Mouse (Mus musculus) small intestine, adult 2 months (tissue): ENCODE results near the gene Lgals4. TPM values are rescaled to one million over a fixed set of nuclear protein-coding genes. Genes with fewer than 3 reads are reported as not detected.
A peak's percentile ranks its signal among the peaks of the same experiment; 100 is the strongest.

Experiments
- H3K27ac ChIP-seq: fragments of 200-500 bp; 2 replicates; pipeline ENCODE4 v1.5.1; 2012; ENCODE audit warnings: low read depth, low read length, control low read depth, inconsistent platforms; ENCODE audit not compliant: insufficient read depth
- H3K27me3 ChIP-seq: fragments of 200-500 bp; 2 replicates; pipeline ENCODE4 v1.6.1; 2012; ENCODE audit warnings: mild to moderate bottlenecking, moderate library complexity, low read length, inconsistent platforms; ENCODE audit not compliant: control insufficient read depth, insufficient read depth
- H3K36me3 ChIP-seq: fragments of 200-500 bp; 2 replicates; pipeline ENCODE4 v1.6.1; 2012; ENCODE audit warnings: mild to moderate bottlenecking, low read length, control low read depth, inconsistent platforms; ENCODE audit not compliant: control insufficient read depth, insufficient read depth
- H3K4me1 ChIP-seq: fragments of 200-500 bp; 2 replicates; pipeline ENCODE4 v1.6.1; 2012; ENCODE audit warnings: low read length, inconsistent platforms, mixed read lengths; ENCODE audit not compliant: control insufficient read depth, insufficient read depth, insufficient read length
- H3K4me3 ChIP-seq: fragments of 200-500 bp; 2 replicates; pipeline ENCODE4 v1.5.1; 2012; ENCODE audit warnings: low read depth, mild to moderate bottlenecking, control low read depth, inconsistent platforms, low read length, moderate library complexity
- CTCF ChIP-seq: fragments of 200-500 bp; IDR thresholded peaks from 2 replicates; pipeline ENCODE4 v1.5.1; 2012; ENCODE audit warnings: low read depth, mild to moderate bottlenecking, control low read depth, inconsistent platforms, low read length, moderate library complexity, mixed read lengths; ENCODE audit not compliant: insufficient replicate concordance, insufficient read length; ENCODE audit errors: extremely low read depth
- POLR2A ChIP-seq: fragments of 200-500 bp; IDR thresholded peaks from 2 replicates; pipeline ENCODE4 v1.6.1; 2012; ENCODE audit warnings: low read depth, mild to moderate bottlenecking, control low read depth, inconsistent platforms, low read length, moderate library complexity
- WGBS: fragments of 180-500 bp; shearing (Covaris S2); methylation state at CpG from one replicate; pipeline ENCODE4 v1.1.7; 2018; 5-methylcytosine and 5-hydroxymethylcytosine counted together
- polyA plus RNA-seq: library from polyadenylated mRNA; depleted of rRNA; stranded (reverse); fragments of >200 nt; gene quantifications from 2 replicates; pipeline ENCODE4 v1.2.3, GENCODE M21; 2012

Lgals4 gene
- polyA plus RNA-seq, 1 experiment, result 2,780 TPM

- TF ChIP-seq CTCF, result no peak
- TF ChIP-seq POLR2A, result peak; percentile 74
- Histone ChIP-seq H3K4me1 (peaks cover 22% of the 10 kb centered on the region), H3K36me3 (peaks cover 32% of the 10 kb centered on the region), H3K27me3 (no peaks in the 10 kb centered on the region), H3K27ac (peak overlapping the region; percentile 99), H3K4me3 (peak overlapping the region; percentile 47)
- WGBS, result 19% methylated on average over 6 of the region's 6 CpGs
These were observed 1.5 kb upstream of the Lgals4 start for GRCm38 (mm10) chr7:28832137-28832536.

GRCm38 (mm10) chr7:28836936-28837335 is 3.3 kb downstream of the Lgals4 start:
- Histone ChIP-seq H3K36me3 (peaks cover 51% of the 10 kb centered on the region), H3K27me3 (no peaks in the 10 kb centered on the region), H3K27ac (peak overlapping the region; percentile 96), H3K4me3 (peak overlapping the region; percentile 60), H3K4me1 (peaks cover 15% of the 10 kb centered on the region)
- 40% methylated on average over 5 of the region's 5 CpGs for WGBS
- TF ChIP-seq POLR2A, result no peak
- TF ChIP-seq CTCF, result no peak

GRCm38 (mm10) chr7:28838331-28838730 is 4.7 kb downstream of the Lgals4 start:
- H3K27ac ChIP-seq, result peak overlapping the region; percentile 97
- WGBS, result 30% methylated on average over 9 of the region's 9 CpGs

GRCm38 (mm10) chr7:28847273-28847672 is 13.6 kb downstream of the Lgals4 start:
- Histone ChIP-seq H3K36me3 (no peaks in the 10 kb centered on the region), H3K4me3 (no peak overlapping the region), H3K27ac (no peak overlapping the region), H3K4me1 (peaks cover 20% of the 10 kb centered on the region; the same call in 1 of the 2 replicates), H3K27me3 (no peaks in the 10 kb centered on the region)
- WGBS, result 88% methylated on average over 1 of the region's 1 CpGs
- TF ChIP-seq CTCF (no peak), POLR2A (no peak)

More at GRCm38 (mm10) chr7:28838331-28838730, 4.7 kb downstream of the Lgals4 start:
- peak overlapping the region; percentile 39 for H3K4me3 ChIP-seq
- H3K27me3 ChIP-seq, result no peaks in the 10 kb centered on the region
- TF ChIP-seq CTCF (no peak), POLR2A (no peak)
- H3K4me1 ChIP-seq, result peaks cover 16% of the 10 kb centered on the region
- peaks cover 51% of the 10 kb centered on the region for H3K36me3 ChIP-seq

- H3K36me3 ChIP-seq, result no peaks in the 10 kb centered on the region
- H3K27me3 ChIP-seq, result no peaks in the 10 kb centered on the region
- H3K4me3 ChIP-seq, result no peak overlapping the region
- H3K4me1 ChIP-seq, result peaks cover 20% of the 10 kb centered on the region; the same call in 1 of the 2 replicates
- WGBS, result 17% methylated on average over 1 of the region's 1 CpGs
- no peak for TF ChIP-seq POLR2A
- no peak for TF ChIP-seq CTCF
- peak overlapping the region; percentile 80 for H3K27ac ChIP-seq
These were observed 16.1 kb downstream of the Lgals4 start for GRCm38 (mm10) chr7:28849700-28850236.

GRCm38 (mm10) chr7:28850642-28851041 is 17.0 kb downstream of the Lgals4 start:
- 42% methylated on average over 4 of the region's 4 CpGs for WGBS
- H3K27me3 ChIP-seq, result no peaks in the 10 kb centered on the region
- peaks cover 20% of the 10 kb centered on the region; the same call in 1 of the 2 replicates for H3K4me1 ChIP-seq
- peak overlapping the region; percentile 80 for H3K27ac ChIP-seq
- TF ChIP-seq POLR2A (no peak), CTCF (no peak)
- H3K36me3 ChIP-seq, result no peaks in the 10 kb centered on the region
- H3K4me3 ChIP-seq, result no peak overlapping the region

- WGBS, result 91% methylated on average over 2 of the region's 2 CpGs
- no peaks in the 10 kb centered on the region for H3K36me3 ChIP-seq
- no peak overlapping the region for H3K4me3 ChIP-seq
- H3K4me1 ChIP-seq, result peaks cover 5% of the 10 kb centered on the region
- H3K27ac ChIP-seq, result no peak overlapping the region
- TF ChIP-seq POLR2A, result no peak
- no peaks in the 10 kb centered on the region for H3K27me3 ChIP-seq
These were observed 26.3 kb downstream of the Lgals4 start for GRCm38 (mm10) chr7:28859953-28860352.

- H3K4me1 ChIP-seq, result peaks cover 10% of the 10 kb centered on the region
- no peak overlapping the region for H3K27ac ChIP-seq
- WGBS, result 91% methylated on average over 6 of the region's 6 CpGs
- H3K36me3 ChIP-seq, result no peaks in the 10 kb centered on the region
- no peak overlapping the region for H3K4me3 ChIP-seq
- TF ChIP-seq CTCF, result peak; percentile 43; the same call in 1 of the 2 replicates
- TF ChIP-seq POLR2A, result no peak
- H3K27me3 ChIP-seq, result no peaks in the 10 kb centered on the region
These were observed 27.2 kb downstream of the Lgals4 start for GRCm38 (mm10) chr7:28860898-28861297.
